Mouse (Mus musculus): ENCODE measurements at regions not wholly inside any gene's neighbourhood (a gene's known extent, or its start where the extent isn't known, plus 50 kb on each side); places are given as distances from the start of the nearest gene placed in this dataset.

DNA sequence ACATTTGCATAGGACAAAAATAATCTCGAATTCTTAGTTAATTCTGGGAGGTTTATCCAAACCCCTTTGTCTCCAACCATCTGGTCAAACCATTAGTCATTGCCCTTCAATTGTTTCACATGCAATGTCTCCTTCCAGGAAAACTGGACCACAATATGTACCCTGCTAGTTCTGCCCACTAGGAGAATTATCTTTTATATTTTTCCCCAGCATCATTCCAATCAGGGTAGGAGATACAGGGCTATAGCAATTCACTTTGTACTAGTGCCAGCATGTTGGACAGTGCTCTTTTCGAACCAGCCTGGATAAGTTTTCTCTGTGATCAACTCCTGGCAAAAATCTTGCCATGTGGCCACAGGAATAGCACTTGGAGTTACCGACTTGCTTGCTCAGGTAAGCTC lies 300.6 kb downstream of the Otol1 start:
- Histone ChIP-seq H3K4me3 (ENCODE audit: extremely low read depth, insufficient read depth, insufficient read length) (no peak overlapping the region), H3K4me1 (ENCODE audit: control insufficient read depth, insufficient read depth, insufficient read length) (no peaks in the 10 kb centered on the region), H3K27ac (ENCODE audit: insufficient read depth, low read length) (no peak overlapping the region), H3K36me3 (ENCODE audit: control insufficient read depth, insufficient read depth, low read length) (no peaks in the 10 kb centered on the region), H3K27me3 (ENCODE audit: control insufficient read depth, insufficient read depth, low read length) (no peaks in the 10 kb centered on the region)
- DNase-seq (ENCODE audit: low read depth in 1 of 2, low spot score in 2 of 2) = no peak
- 71% methylated on average over 3 of the region's 3 CpGs for WGBS
- TF ChIP-seq CTCF (IDR thresholded peaks at IDR 0.05; ENCODE audit: extremely low read depth, insufficient read depth, insufficient read length, insufficient replicate concordance) (no peak), POLR2A (IDR thresholded peaks at IDR 0.05; ENCODE audit: low read depth, low read length) (no peak)

DNA sequence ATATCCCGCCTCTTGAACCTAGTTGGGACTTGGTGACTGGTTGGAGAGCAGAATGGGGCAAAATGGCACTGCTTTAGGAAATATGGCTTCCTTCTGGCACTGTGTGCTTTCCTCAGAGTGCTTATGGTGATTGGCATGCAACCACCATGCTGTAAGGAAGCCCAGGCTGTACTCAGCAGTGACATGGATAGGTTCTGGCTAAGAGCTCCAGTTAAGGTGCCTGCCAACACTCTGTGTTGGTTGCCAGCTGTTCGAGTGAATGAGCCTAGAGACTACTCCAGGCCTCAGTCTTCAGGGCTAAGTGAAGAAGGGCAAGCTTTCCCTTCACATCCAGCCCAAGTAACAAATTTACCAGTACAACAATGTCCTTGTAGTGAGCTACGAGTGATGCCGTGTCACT lies 301.9 kb downstream of the Otol1 start:
- no peaks in the 10 kb centered on the region for H3K36me3 ChIP-seq (ENCODE audit: control insufficient read depth, insufficient read depth, low read length)
- no peak overlapping the region for H3K4me3 ChIP-seq (ENCODE audit: extremely low read depth, insufficient read depth, insufficient read length)
- H3K4me1 ChIP-seq (ENCODE audit: control insufficient read depth, insufficient read depth, insufficient read length) = no peaks in the 10 kb centered on the region
- no peak for DNase-seq (ENCODE audit: low read depth in 1 of 2, low spot score in 2 of 2)
- no peak for TF ChIP-seq CTCF (IDR thresholded peaks at IDR 0.05; ENCODE audit: extremely low read depth, insufficient read depth, insufficient read length, insufficient replicate concordance)
- no peak for TF ChIP-seq POLR2A (IDR thresholded peaks at IDR 0.05; ENCODE audit: low read depth, low read length)
- WGBS = 83% methylated on average over 4 of the region's 4 CpGs
- no peak overlapping the region for H3K27ac ChIP-seq (ENCODE audit: insufficient read depth, low read length)
- no peaks in the 10 kb centered on the region for H3K27me3 ChIP-seq (ENCODE audit: control insufficient read depth, insufficient read depth, low read length)

DNA sequence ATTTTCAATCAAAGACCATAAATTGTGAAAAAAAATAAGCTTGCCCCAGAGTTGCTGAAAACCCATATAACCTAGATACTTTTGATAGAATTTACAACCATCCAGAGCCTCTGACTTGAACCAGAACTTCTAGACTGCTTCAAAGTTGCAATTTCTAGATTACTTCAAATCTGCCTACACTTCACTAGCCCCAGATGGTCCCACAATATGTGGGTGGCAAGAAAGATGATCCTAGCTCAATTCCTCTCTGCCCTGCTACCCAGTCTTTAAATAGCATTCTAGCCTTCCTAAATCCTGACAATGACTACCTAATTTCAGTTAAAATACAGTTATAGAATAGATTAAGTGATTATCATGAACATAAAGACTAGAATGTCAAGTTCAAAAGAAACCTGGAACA lies 303.6 kb downstream of the Otol1 start:
- Histone ChIP-seq H3K4me3 (ENCODE audit: extremely low read depth, insufficient read depth, insufficient read length) (no peak overlapping the region), H3K27me3 (ENCODE audit: control insufficient read depth, insufficient read depth, low read length) (no peaks in the 10 kb centered on the region), H3K36me3 (ENCODE audit: control insufficient read depth, insufficient read depth, low read length) (no peaks in the 10 kb centered on the region), H3K27ac (ENCODE audit: insufficient read depth, low read length) (no peak overlapping the region), H3K4me1 (ENCODE audit: control insufficient read depth, insufficient read depth, insufficient read length) (no peaks in the 10 kb centered on the region)
- TF ChIP-seq POLR2A (IDR thresholded peaks at IDR 0.05; ENCODE audit: low read depth, low read length) = no peak
- TF ChIP-seq CTCF (IDR thresholded peaks at IDR 0.05; ENCODE audit: extremely low read depth, insufficient read depth, insufficient read length, insufficient replicate concordance) = no peak
- DNase-seq (ENCODE audit: low read depth in 1 of 2, low spot score in 2 of 2) = no peak

DNA sequence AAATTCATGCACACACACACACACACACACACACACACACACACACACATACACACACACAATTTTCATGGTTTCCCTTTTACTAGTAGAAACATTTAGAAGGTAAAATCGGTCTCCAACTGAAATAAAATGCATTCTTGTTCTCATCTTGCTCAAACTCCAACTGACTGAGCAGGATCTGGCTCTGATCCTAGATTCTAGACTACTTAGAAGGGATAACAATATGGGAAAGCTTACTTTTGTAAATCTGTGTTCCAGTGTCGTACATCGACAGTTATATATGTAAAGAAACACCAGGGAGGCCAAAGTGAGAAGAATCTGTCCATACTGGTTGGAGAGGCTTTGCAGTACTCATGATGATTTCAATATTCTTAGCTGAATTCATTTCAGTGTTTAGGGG lies 304.6 kb downstream of the Otol1 start:
- no peak overlapping the region for H3K4me3 ChIP-seq (ENCODE audit: extremely low read depth, insufficient read depth, insufficient read length)
- H3K27me3 ChIP-seq (ENCODE audit: control insufficient read depth, insufficient read depth, low read length) = no peaks in the 10 kb centered on the region
- H3K4me1 ChIP-seq (ENCODE audit: control insufficient read depth, insufficient read depth, insufficient read length) = no peaks in the 10 kb centered on the region
- H3K27ac ChIP-seq (ENCODE audit: insufficient read depth, low read length) = no peak overlapping the region
- no peak for DNase-seq (ENCODE audit: low read depth in 1 of 2, low spot score in 2 of 2)
- WGBS = 84% methylated on average over 3 of the region's 3 CpGs
- H3K36me3 ChIP-seq (ENCODE audit: control insufficient read depth, insufficient read depth, low read length) = no peaks in the 10 kb centered on the region
- no peak for TF ChIP-seq CTCF (IDR thresholded peaks at IDR 0.05; ENCODE audit: extremely low read depth, insufficient read depth, insufficient read length, insufficient replicate concordance)
- no peak for TF ChIP-seq POLR2A (IDR thresholded peaks at IDR 0.05; ENCODE audit: low read depth, low read length)

DNA sequence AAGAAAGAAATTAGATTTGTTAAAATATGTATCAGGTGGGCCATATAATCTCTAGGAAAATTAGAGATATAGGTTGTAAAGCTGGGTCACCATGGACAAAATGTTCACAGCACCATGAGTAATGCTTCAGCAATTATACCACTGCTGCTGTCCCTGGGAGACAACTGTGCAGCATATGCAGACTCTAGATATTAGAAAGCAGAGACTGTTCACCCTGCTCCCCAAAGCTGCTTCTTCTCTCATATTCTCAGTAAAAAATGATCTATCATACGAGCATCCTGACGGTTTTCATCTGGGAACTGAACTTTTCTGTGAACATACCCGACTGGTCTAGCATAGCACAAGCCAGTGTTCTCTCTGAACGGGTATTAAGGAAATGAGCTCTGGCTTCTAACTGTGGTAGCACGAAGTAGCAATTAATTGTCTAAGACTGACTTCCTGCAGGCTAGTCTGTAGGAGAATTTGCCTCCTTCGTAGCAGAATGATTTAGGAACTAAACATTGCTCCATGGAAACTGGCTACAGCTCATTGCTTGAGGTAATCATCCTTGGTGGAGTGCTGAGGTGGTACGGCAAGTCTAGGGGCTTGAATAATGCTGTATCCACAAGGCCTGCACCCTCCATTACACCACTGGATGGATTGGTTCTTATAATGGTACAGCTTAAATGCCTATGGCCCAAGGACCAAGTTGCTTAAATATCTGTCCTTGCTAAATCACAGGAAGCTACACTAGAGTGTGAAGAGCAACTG lies 305.9 kb downstream of the Otol1 start:
- H3K36me3 ChIP-seq (ENCODE audit: control insufficient read depth, insufficient read depth, low read length) = no peaks in the 10 kb centered on the region
- H3K4me1 ChIP-seq (ENCODE audit: control insufficient read depth, insufficient read depth, insufficient read length) = no peaks in the 10 kb centered on the region
- TF ChIP-seq CTCF (IDR thresholded peaks at IDR 0.05; ENCODE audit: extremely low read depth, insufficient read depth, insufficient read length, insufficient replicate concordance) (no peak), POLR2A (IDR thresholded peaks at IDR 0.05; ENCODE audit: low read depth, low read length) (no peak)
- no peak for DNase-seq (ENCODE audit: low read depth in 1 of 2, low spot score in 2 of 2)
- no peak overlapping the region for H3K4me3 ChIP-seq (ENCODE audit: extremely low read depth, insufficient read depth, insufficient read length)
- 56% methylated on average over 7 of the region's 7 CpGs for WGBS
- no peak overlapping the region for H3K27ac ChIP-seq (ENCODE audit: insufficient read depth, low read length)
- H3K27me3 ChIP-seq (ENCODE audit: control insufficient read depth, insufficient read depth, low read length) = no peaks in the 10 kb centered on the region

DNA sequence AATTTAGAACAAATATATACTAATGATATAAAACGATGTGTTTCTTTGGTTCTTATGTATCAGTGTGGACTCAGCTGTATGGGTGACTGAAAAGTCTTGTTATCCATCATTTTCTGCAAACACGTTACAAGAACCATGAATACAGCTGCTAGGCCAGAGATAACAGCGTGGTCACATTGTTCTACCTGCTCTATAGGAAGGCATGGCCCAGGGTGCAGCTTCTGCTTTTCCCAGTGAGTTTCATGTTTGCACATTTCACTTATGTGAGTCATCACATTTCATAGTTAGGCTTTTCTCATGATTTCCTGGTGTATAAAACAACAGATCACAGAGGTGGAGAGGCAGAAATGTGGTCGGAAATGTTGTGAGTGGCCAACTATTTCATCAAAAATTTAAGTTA lies 306.8 kb downstream of the Otol1 start:
- no peak for DNase-seq (ENCODE audit: low read depth in 1 of 2, low spot score in 2 of 2)
- H3K27ac ChIP-seq (ENCODE audit: insufficient read depth, low read length) = no peak overlapping the region
- no peak for TF ChIP-seq CTCF (IDR thresholded peaks at IDR 0.05; ENCODE audit: extremely low read depth, insufficient read depth, insufficient read length, insufficient replicate concordance)
- TF ChIP-seq POLR2A (IDR thresholded peaks at IDR 0.05; ENCODE audit: low read depth, low read length) = no peak
- no peaks in the 10 kb centered on the region for H3K27me3 ChIP-seq (ENCODE audit: control insufficient read depth, insufficient read depth, low read length)
- H3K4me1 ChIP-seq (ENCODE audit: control insufficient read depth, insufficient read depth, insufficient read length) = no peaks in the 10 kb centered on the region
- H3K4me3 ChIP-seq (ENCODE audit: extremely low read depth, insufficient read depth, insufficient read length) = no peak overlapping the region
- no peaks in the 10 kb centered on the region for H3K36me3 ChIP-seq (ENCODE audit: control insufficient read depth, insufficient read depth, low read length)
- 39% methylated on average over 4 of the region's 4 CpGs for WGBS

DNA sequence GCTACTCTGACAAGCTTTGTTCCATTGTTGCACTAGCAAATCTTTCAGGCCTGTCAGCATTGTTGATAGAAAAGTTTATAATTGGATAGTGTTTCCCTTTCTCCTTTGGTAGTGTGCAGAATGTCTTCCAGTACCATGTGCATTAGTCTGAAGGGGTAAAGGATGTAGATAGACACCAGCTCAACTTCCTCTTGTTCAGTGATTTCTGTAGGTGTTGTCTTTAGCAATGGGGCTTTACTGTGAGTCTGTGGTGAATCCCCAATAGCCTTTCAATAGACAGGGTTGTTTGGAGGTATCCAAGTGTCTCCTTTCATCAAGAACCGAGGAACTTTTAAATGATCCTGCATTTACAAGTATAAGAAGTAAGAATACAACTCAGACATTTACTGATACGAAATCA lies 311.0 kb downstream of the Otol1 start:
- no peaks in the 10 kb centered on the region for H3K27me3 ChIP-seq (ENCODE audit: control insufficient read depth, insufficient read depth, low read length)
- WGBS = 81% methylated on average over 2 of the region's 2 CpGs
- H3K27ac ChIP-seq (ENCODE audit: insufficient read depth, low read length) = no peak overlapping the region
- TF ChIP-seq CTCF (IDR thresholded peaks at IDR 0.05; ENCODE audit: extremely low read depth, insufficient read depth, insufficient read length, insufficient replicate concordance) (no peak), POLR2A (IDR thresholded peaks at IDR 0.05; ENCODE audit: low read depth, low read length) (no peak)
- H3K4me1 ChIP-seq (ENCODE audit: control insufficient read depth, insufficient read depth, insufficient read length) = no peaks in the 10 kb centered on the region
- H3K4me3 ChIP-seq (ENCODE audit: extremely low read depth, insufficient read depth, insufficient read length) = no peak overlapping the region
- H3K36me3 ChIP-seq (ENCODE audit: control insufficient read depth, insufficient read depth, low read length) = no peaks in the 10 kb centered on the region
- no peak for DNase-seq (ENCODE audit: low read depth in 1 of 2, low spot score in 2 of 2)

Data from spleen, adult 2 months (tissue).